Mouse (Mus musculus) lung, postnatal 0 days (tissue): ENCODE measurements around the gene Cacna1a.

ENCODE experiments used
- CTCF ChIP-seq: IDR thresholded peaks from 2 replicates; pipeline ENCODE4 v1.5.1; 2016; ENCODE audit warnings: antibody characterized with exemption, mild to moderate bottlenecking
- EP300 ChIP-seq: IDR thresholded peaks from 2 replicates; pipeline ENCODE4 v1.6.1; 2016; ENCODE audit warnings: antibody characterized with exemption, mild to moderate bottlenecking, control low read depth

DNA sequence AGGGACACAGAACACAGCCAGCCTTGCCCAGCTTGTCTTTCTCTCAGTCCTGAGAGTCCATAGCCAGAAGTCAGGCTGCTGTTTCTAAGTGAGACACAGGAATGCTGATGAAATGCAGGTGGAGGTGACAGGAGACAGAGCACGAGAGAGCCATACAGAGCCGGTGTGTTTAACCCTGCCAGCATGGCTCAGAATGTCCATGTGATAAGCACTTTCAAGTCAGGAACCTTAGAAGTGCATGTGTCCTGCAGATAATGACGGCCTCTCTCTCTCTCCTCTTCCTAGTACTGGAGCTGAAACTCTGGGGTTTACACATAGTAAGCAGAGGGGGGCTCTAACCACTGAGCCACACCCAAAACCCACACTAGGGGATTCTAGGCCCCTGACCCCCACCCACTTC is 157.3 kb downstream of the Cacna1a start:
- TF ChIP-seq CTCF (no peak), EP300 (no peak)
